Mouse (Mus musculus) limb, embryonic 15.5 days (tissue): ENCODE data around the gene 5730522E02Rik. TPM values are rescaled to one million over a fixed set of nuclear protein-coding genes. Genes with fewer than 3 reads are reported as not detected.

Experiments
- ATAC-seq: fragments of 200-750 bp; cut with Nextera tagmentation; 2 replicates; pipeline ENCODE4 v1.8.0; 2017; ENCODE audit warnings: low read depth, moderate TSS enrichment; ENCODE audit not compliant: insufficient number of reproducible peaks, low FRiP score, low TSS enrichment
- H3K27ac ChIP-seq: fragments of 300-500 bp; sonication (generic); 2 replicates; pipeline ENCODE4 v1.5.1; 2015; ENCODE audit warnings: moderate library complexity, mild to moderate bottlenecking, inconsistent platforms
- H3K27me3 ChIP-seq: fragments of 300-500 bp; sonication (generic); 2 replicates; pipeline ENCODE4 v1.6.1; 2015; ENCODE audit warnings: inconsistent platforms
- H3K36me3 ChIP-seq: fragments of 300-500 bp; sonication (generic); 2 replicates; pipeline ENCODE4 v1.6.1; 2015; ENCODE audit warnings: inconsistent platforms
- H3K4me1 ChIP-seq: fragments of 300-500 bp; sonication (generic); 2 replicates; pipeline ENCODE4 v1.6.1; 2015; ENCODE audit warnings: inconsistent platforms
- H3K4me2 ChIP-seq: fragments of 300-500 bp; sonication (generic); 2 replicates; pipeline ENCODE4 v1.6.1; 2015; ENCODE audit warnings: mild to moderate bottlenecking, inconsistent platforms
- H3K4me3 ChIP-seq: fragments of 300-500 bp; sonication (generic); 2 replicates; pipeline ENCODE4 v1.5.1; 2015; ENCODE audit warnings: mild to moderate bottlenecking, inconsistent platforms
- H3K9ac ChIP-seq: fragments of 300-500 bp; sonication (generic); 2 replicates; pipeline ENCODE4 v1.6.1; 2015; ENCODE audit warnings: inconsistent platforms
- H3K9me3 ChIP-seq: fragments of 300-500 bp; sonication (generic); 2 replicates; pipeline ENCODE4 v1.6.1; 2016; ENCODE audit warnings: inconsistent platforms
- WGBS: fragments of 180-500 bp; shearing (Covaris S2); methylation state at CpG from one replicate; pipeline ENCODE4 v1.1.7; 2015; 5-methylcytosine and 5-hydroxymethylcytosine counted together
- polyA plus RNA-seq: library from polyadenylated mRNA; unstranded; fragments of >200 nt; fragmentation: Nextera tagmentation; extraction: Ambion mirVana; gene quantifications from 2 replicates; pipeline ENCODE4 v1.2.1, GENCODE M21; 2015

Gene 5730522E02Rik
- polyA plus RNA-seq, 1 experiment from 2014 or later: 2.2 TPM

- Histone ChIP-seq H3K9ac (no peak overlapping the region), H3K4me3 (no peak overlapping the region), H3K4me1 (no peaks in the 10 kb centered on the region), H3K4me2 (no peak overlapping the region), H3K9me3 (no peaks in the 10 kb centered on the region), H3K27me3 (no peaks in the 10 kb centered on the region), H3K27ac (no peak overlapping the region), H3K36me3 (no peaks in the 10 kb centered on the region)
- ATAC-seq: no peak
- 93% methylated on average over 2 of the region's 2 CpGs for WGBS
These were observed 40.0 kb downstream of the 5730522E02Rik start for GRCm38 (mm10) chr11:26170572-26170971.

GRCm38 (mm10) chr11:26167609-26167971, 43.0 kb downstream of the 5730522E02Rik start:
- H3K9ac ChIP-seq: no peak overlapping the region
- H3K4me2 ChIP-seq: no peak overlapping the region
- H3K27me3 ChIP-seq: no peaks in the 10 kb centered on the region
- ATAC-seq: no peak
- no peak overlapping the region for H3K27ac ChIP-seq
- 87% methylated on average over 7 of the region's 7 CpGs for WGBS
- H3K4me1 ChIP-seq: no peaks in the 10 kb centered on the region
- H3K9me3 ChIP-seq: no peaks in the 10 kb centered on the region
- H3K4me3 ChIP-seq: no peak overlapping the region
- H3K36me3 ChIP-seq: no peaks in the 10 kb centered on the region

GRCm38 (mm10) chr11:26166966-26167608, 43.5 kb downstream of the 5730522E02Rik start:
- Histone ChIP-seq H3K4me2 (no peak overlapping the region), H3K36me3 (no peaks in the 10 kb centered on the region), H3K9me3 (no peaks in the 10 kb centered on the region), H3K4me3 (no peak overlapping the region), H3K9ac (no peak overlapping the region), H3K27ac (no peak overlapping the region), H3K4me1 (no peaks in the 10 kb centered on the region), H3K27me3 (no peaks in the 10 kb centered on the region)
- ATAC-seq: no peak
- WGBS: 71% methylated on average over 4 of the region's 4 CpGs

GRCm38 (mm10) chr11:26164651-26165259, 45.8 kb downstream of the 5730522E02Rik start:
- Histone ChIP-seq H3K27me3 (no peaks in the 10 kb centered on the region), H3K27ac (no peak overlapping the region), H3K36me3 (no peaks in the 10 kb centered on the region), H3K4me2 (no peak overlapping the region), H3K4me1 (no peaks in the 10 kb centered on the region), H3K9ac (no peak overlapping the region), H3K9me3 (no peaks in the 10 kb centered on the region), H3K4me3 (no peak overlapping the region)
- no peak for ATAC-seq
- WGBS: 83% methylated on average over 5 of the region's 5 CpGs

GRCm38 (mm10) chr11:26161354-26161753, 49.2 kb downstream of the 5730522E02Rik start:
- H3K4me3 ChIP-seq: no peak overlapping the region
- H3K36me3 ChIP-seq: no peaks in the 10 kb centered on the region
- WGBS: 74% methylated on average over 5 of the region's 5 CpGs
- H3K27ac ChIP-seq: no peak overlapping the region
- no peaks in the 10 kb centered on the region for H3K27me3 ChIP-seq
- ATAC-seq: no peak
- H3K9me3 ChIP-seq: no peaks in the 10 kb centered on the region
- H3K4me1 ChIP-seq: no peaks in the 10 kb centered on the region
- no peak overlapping the region for H3K9ac ChIP-seq
- H3K4me2 ChIP-seq: no peak overlapping the region

- H3K9ac ChIP-seq: no peak overlapping the region
- WGBS: 64% methylated on average over 3 of the region's 3 CpGs
- no peak for ATAC-seq
- no peaks in the 10 kb centered on the region for H3K27me3 ChIP-seq
- H3K4me3 ChIP-seq: no peak overlapping the region
- H3K36me3 ChIP-seq: no peaks in the 10 kb centered on the region
- H3K9me3 ChIP-seq: no peaks in the 10 kb centered on the region
- H3K4me1 ChIP-seq: no peaks in the 10 kb centered on the region
- no peak overlapping the region for H3K27ac ChIP-seq
- no peak overlapping the region for H3K4me2 ChIP-seq
These were observed 51.5 kb downstream of the 5730522E02Rik start for GRCm38 (mm10) chr11:26159033-26159432.

- no peaks in the 10 kb centered on the region for H3K36me3 ChIP-seq
- H3K9me3 ChIP-seq: no peaks in the 10 kb centered on the region
- no peaks in the 10 kb centered on the region for H3K27me3 ChIP-seq
- H3K4me2 ChIP-seq: no peak overlapping the region
- no peak overlapping the region for H3K9ac ChIP-seq
- 78% methylated on average over 3 of the region's 3 CpGs for WGBS
- H3K4me3 ChIP-seq: no peak overlapping the region
- no peak overlapping the region for H3K27ac ChIP-seq
- no peaks in the 10 kb centered on the region for H3K4me1 ChIP-seq
- no peak for ATAC-seq
These were observed 70.5 kb downstream of the 5730522E02Rik start for GRCm38 (mm10) chr11:26140024-26140423.

GRCm38 (mm10) chr11:26138013-26138412, 72.5 kb downstream of the 5730522E02Rik start:
- Histone ChIP-seq H3K4me3 (no peak overlapping the region), H3K4me2 (no peak overlapping the region), H3K9me3 (no peaks in the 10 kb centered on the region), H3K27ac (no peak overlapping the region), H3K27me3 (no peaks in the 10 kb centered on the region), H3K9ac (no peak overlapping the region), H3K36me3 (no peaks in the 10 kb centered on the region), H3K4me1 (no peaks in the 10 kb centered on the region)
- ATAC-seq: no peak
- 79% methylated on average over 1 of the region's 1 CpGs for WGBS

- H3K4me3 ChIP-seq: no peak overlapping the region
- no peak overlapping the region for H3K9ac ChIP-seq
- no peak overlapping the region for H3K4me2 ChIP-seq
- 22% methylated on average over 11 of the region's 11 CpGs for WGBS
- peaks cover 6% of the 10 kb centered on the region; the same call in 1 of the 2 replicates for H3K4me1 ChIP-seq
- no peak for ATAC-seq
- no peaks in the 10 kb centered on the region for H3K27me3 ChIP-seq
- no peaks in the 10 kb centered on the region for H3K36me3 ChIP-seq
- no peak overlapping the region for H3K27ac ChIP-seq
- no peaks in the 10 kb centered on the region for H3K9me3 ChIP-seq
These were observed 79.7 kb downstream of the 5730522E02Rik start for GRCm38 (mm10) chr11:26130911-26131310.

GRCm38 (mm10) chr11:26129054-26129453, 81.5 kb downstream of the 5730522E02Rik start:
- no peak overlapping the region for H3K27ac ChIP-seq
- no peaks in the 10 kb centered on the region for H3K27me3 ChIP-seq
- H3K4me2 ChIP-seq: no peak overlapping the region
- no peak for ATAC-seq
- 55% methylated on average over 2 of the region's 2 CpGs for WGBS
- no peak overlapping the region for H3K4me3 ChIP-seq
- no peaks in the 10 kb centered on the region for H3K36me3 ChIP-seq
- peaks cover 6% of the 10 kb centered on the region; the same call in 1 of the 2 replicates for H3K4me1 ChIP-seq
- no peaks in the 10 kb centered on the region for H3K9me3 ChIP-seq
- no peak overlapping the region for H3K9ac ChIP-seq

GRCm38 (mm10) chr11:26128385-26128784, 82.2 kb downstream of the 5730522E02Rik start:
- WGBS: 46% methylated on average over 2 of the region's 2 CpGs
- no peak for ATAC-seq
- no peaks in the 10 kb centered on the region for H3K27me3 ChIP-seq
- H3K27ac ChIP-seq: no peak overlapping the region
- H3K4me2 ChIP-seq: no peak overlapping the region
- H3K4me3 ChIP-seq: no peak overlapping the region
- H3K9me3 ChIP-seq: no peaks in the 10 kb centered on the region
- H3K4me1 ChIP-seq: peaks cover 6% of the 10 kb centered on the region; the same call in 1 of the 2 replicates
- no peaks in the 10 kb centered on the region for H3K36me3 ChIP-seq
- no peak overlapping the region for H3K9ac ChIP-seq

- H3K4me1 ChIP-seq: peaks cover 4% of the 10 kb centered on the region; the same call in 1 of the 2 replicates
- H3K27me3 ChIP-seq: no peaks in the 10 kb centered on the region
- no peak overlapping the region for H3K4me2 ChIP-seq
- no peaks in the 10 kb centered on the region for H3K9me3 ChIP-seq
- no peak overlapping the region for H3K27ac ChIP-seq
- H3K9ac ChIP-seq: no peak overlapping the region
- ATAC-seq: no peak
- no peak overlapping the region for H3K4me3 ChIP-seq
- H3K36me3 ChIP-seq: no peaks in the 10 kb centered on the region
These were observed 84.6 kb downstream of the 5730522E02Rik start for GRCm38 (mm10) chr11:26125923-26126322.
